Mouse (Mus musculus): ENCODE data around the gene Otx1.

DNA sequence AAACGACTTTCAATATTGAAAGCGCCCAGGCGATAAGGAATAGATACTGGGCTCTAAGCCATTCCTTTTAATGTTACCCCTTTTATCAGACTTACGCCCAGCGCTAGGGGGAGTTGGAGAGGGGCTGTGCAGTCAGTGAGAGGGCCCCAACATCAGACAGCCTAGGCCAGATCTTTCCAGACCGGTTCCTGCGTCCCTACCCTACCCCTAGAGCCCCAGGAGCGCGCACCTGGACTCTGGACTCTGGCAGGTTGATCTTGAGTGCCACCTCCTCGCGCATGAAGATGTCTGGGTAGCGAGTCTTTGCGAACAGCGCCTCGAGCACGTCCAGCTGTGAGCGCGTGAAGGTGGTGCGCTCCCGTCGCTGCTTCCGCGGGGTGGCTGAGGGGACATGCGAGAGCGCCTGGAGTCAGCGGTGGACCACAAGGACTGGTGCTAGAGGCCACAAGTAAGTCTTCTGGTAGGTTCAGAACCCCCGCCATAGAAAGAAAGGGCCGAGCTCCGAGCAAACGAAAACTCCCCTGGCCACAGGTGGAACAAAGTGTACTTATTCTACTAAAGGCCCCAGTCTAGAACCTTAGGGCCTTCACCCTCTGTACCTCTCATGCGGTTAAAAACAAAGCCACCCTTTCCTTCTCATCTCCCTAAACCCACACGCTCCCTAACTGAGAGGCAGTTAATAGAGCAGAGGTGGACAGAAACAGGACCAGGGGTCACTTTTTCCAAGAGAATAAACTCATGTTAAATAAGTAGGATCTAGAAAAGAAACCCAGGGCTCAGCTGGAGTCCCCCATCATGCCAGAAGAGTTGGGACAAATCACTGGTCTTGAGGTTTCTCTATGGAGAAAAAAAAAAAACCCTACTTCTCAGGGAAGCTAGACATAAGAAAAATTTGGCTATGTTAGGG lies 4.3 kb downstream of the Otx1 start:
- TF ChIP-seq EP300 (IDR thresholded peaks at IDR 0.05) (no peak), CTCF (IDR thresholded peaks at IDR 0.05) (peak; percentile 26)

Measured in lung, postnatal 0 days (tissue).